Mouse (Mus musculus) myocyte (in vitro differentiated cells): ENCODE results near the gene Kmo.

Experiments used
- E2F4 ChIP-seq: IDR thresholded peaks from one replicate; pipeline ENCODE4 v1.6.1; 2011; ENCODE audit warnings: mild to moderate bottlenecking, control low read depth, moderate library complexity; ENCODE audit not compliant: insufficient read depth
- MAX ChIP-seq: IDR thresholded peaks from one replicate; pipeline ENCODE4 v1.6.1; 2011; ENCODE audit warnings: low read depth, mild to moderate bottlenecking, control low read depth
- POLR2A ChIP-seq: IDR thresholded peaks from one replicate; pipeline ENCODE4 v1.6.1; 2011; ENCODE audit warnings: low read depth, mild to moderate bottlenecking, control low read depth, moderate library complexity; ENCODE audit not compliant: insufficient read length
- TCF12 ChIP-seq: IDR thresholded peaks from one replicate; pipeline ENCODE4 v1.6.1; 2011; ENCODE audit warnings: mild to moderate bottlenecking, control low read depth; ENCODE audit not compliant: poor library complexity, insufficient read depth, severe bottlenecking

DNA sequence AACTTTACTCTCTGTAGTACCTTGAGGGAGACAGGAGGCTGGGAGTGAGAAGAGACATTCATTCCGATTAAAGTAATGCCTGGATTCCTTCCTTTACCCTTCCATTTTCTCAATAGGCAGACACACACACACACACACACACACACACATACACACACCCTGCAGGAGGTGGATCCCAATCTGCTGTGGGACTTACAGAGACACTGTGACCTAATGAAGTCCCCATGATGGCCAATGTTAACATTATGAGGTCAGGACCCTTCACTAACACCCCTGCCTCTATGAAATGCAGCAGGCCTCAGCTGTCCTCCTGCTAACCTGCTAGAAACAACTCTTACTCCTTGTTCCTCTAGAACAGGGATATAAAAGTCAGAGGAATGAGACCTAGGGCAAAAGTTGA is 78.1 kb downstream of the Kmo start, which contains the start of gene Wdr64:
- TF ChIP-seq MAX (no peak), TCF12 (no peak), E2F4 (no peak), POLR2A (no peak)
